Mouse (Mus musculus): ENCODE measurements around the gene Ager.

The Ager gene

DNA sequence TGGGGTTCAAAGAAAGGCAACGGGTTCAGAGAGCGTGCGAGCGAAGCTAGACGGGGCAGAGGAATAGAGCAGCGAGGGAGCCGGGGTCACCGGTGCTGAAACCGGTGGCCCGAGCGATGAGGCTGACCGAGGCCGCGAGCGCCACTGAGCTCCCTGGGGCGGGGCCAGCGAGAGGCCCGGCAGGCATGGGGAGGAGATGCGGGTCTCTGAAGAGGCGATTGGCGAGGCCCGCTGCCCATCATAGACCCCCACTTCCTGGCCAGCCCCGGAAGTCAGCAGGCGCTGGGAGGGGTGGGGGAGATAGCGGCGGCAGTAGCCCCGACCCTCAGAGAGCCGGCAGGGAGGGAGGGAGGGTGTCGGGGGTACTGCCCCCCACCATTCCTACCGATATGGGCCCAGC, 7.9 kb downstream of the Ager start:
- peak; percentile 96 for DNase-seq

GRCm38 (mm10) chr17:34606186-34607039, 8.8 kb downstream of the Ager start:
- DNase-seq, result peak; percentile 48

DNA sequence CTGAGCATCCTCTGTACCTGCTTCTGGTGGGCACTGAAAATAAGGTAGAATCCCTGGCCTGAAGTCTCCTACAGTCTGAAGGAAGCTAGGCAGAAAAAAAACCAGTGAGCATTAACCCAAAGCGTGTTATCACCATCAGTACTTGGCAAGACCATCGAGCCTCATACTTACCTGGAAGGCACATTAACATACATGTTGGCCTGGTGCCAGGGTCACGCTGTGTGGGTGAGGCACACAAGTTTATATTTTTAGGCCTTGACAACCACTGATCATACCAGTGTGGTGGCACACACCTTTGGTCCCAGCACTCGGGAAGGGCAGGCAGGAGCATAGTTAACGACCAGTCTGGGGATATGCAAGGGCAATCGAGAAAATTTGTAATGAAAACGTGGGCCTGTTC, 10.3 kb downstream of the Ager start:
- DNase-seq, result no peak

DNA sequence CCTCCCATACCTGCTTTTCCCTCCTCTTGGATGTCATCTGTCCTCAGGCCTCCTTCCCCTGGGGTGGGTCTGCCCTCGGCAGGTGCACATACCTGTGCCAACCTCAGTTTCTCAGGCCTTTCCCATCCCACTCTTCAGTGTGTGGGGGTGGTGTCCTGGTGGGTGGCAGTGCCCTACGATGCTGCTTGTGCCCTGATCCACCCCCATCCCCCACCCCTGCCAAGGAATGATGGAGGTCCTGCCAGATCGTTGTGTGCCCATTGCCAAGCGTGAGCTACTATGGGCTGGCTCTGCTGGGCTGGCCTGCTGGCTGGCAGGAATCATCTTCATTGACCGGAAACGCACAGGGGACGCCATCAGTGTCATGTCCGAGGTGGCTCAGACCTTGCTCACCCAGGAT, 13.4 kb downstream of the Ager start:
- DNase-seq, result no peak

- DNase-seq, result no peak
Measured at GRCm38 (mm10) chr17:34613054-34613645, 15.5 kb downstream of the Ager start.

GRCm38 (mm10) chr17:34613830-34614229, 16.2 kb downstream of the Ager start:
- no peak for DNase-seq

DNA sequence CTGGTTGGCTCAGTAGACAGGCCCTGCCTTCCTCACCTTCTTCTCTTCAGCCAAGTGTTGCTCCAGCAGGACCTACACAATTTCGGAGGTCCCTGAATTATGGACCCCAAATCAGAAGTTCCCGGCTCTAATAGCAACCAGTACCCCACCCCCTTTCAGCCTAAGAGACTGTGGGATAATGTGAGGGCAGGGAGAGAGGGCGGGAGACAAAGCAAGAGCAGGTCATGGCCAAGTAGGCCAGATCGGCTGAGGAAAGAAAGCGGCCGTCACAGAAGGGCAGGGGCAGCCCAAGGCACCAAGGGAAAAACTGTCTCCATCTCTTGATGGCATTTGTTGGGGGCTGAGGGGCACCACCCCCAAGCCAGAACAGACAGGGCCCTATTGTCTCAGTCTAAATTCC, 18.2 kb downstream of the Ager start, which contains the start of gene Egfl8:
Gene Egfl8 (minus strand): TSS at position 101 of the 400 bp plus-strand sequence.
- DNase-seq, result no peak

GRCm38 (mm10) chr17:34618999-34619398, 21.3 kb downstream of the Ager start:
- DNase-seq, result peak; percentile 58

- no peak for DNase-seq
Measured at GRCm38 (mm10) chr17:34621006-34621405, 23.3 kb downstream of the Ager start.

- DNase-seq, result no peak
Measured at GRCm38 (mm10) chr17:34623161-34623560, 25.5 kb downstream of the Ager start.

GRCm38 (mm10) chr17:34624981-34625380, 27.3 kb downstream of the Ager start:
- no peak for DNase-seq

GRCm38 (mm10) chr17:34626062-34626772, 28.6 kb downstream of the Ager start:
- no peak for DNase-seq

DNA sequence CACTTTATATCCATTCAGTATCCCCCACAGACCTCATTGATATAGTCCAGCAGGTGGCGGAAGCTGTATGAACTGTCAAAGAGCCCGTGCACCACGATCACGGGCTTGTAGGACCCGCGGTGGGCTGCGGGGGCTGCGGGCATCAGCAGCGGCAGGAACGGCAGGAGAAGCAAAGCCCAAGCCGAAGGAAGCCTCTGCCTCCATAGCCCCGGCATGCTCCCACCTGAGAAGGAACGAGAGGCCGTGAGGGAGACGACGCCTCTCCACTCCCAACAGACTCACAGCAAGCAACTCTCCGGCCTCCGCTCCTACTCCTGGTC, 29.1 kb downstream of the Ager start:
- DNase-seq, result peak; percentile 43

- peak; percentile 84 for DNase-seq
Measured at GRCm38 (mm10) chr17:34627093-34627942, 29.7 kb downstream of the Ager start.

GRCm38 (mm10) chr17:34627943-34628643, 30.4 kb downstream of the Ager start, which contains the start of gene Ppt2:
Gene Ppt2 (minus strand): TSS chr17:34628510.
- peak; percentile 79 for DNase-seq

DNA sequence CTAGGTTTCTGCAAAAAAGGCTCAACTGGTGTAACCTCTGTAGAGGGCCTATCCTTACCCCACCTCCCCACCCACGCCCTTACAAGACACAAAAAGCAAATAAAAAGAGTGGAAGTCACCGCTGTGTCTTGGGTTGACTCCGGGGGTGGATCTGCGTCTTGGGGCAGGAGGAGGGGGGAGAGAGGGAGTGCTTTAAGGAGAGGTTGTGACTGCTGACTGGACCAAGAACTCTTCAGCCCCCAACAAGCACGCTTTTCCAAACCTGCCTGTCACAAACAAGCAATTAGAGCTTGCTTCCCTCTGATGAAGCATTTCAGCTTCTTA, 30.9 kb downstream of the Ager start:
- no peak for DNase-seq

DNA sequence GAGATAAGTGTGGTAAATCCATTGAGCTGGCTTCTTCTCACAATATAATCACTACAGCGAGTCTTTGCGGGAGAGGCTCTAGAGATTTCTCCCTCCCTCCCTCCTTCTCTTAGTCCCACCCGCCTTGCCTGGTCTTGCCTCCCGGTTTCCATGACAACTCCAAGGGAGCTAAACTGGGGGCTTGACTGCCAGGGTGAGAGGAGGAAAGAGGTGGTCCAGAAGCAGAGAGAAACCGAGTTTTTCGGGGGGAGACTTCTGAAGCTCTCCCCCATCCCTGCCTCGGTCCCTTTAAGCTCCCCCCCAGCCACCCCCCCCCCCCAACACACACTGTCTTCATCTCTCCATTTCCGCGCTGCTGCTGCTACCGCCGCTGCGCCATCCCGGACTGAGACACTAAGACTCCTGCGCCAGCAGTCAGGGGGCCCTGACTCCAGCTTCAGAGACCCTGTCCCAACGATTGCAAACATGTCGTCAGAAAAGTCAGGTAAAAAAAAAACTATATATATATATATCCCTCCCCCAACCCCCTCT, 31.6 kb downstream of the Ager start, which contains the start of gene Prrt1:
Gene Prrt1 (plus strand): TSS at position 313 of the 531 bp plus-strand sequence.
- peak; percentile 59 for DNase-seq

DNA sequence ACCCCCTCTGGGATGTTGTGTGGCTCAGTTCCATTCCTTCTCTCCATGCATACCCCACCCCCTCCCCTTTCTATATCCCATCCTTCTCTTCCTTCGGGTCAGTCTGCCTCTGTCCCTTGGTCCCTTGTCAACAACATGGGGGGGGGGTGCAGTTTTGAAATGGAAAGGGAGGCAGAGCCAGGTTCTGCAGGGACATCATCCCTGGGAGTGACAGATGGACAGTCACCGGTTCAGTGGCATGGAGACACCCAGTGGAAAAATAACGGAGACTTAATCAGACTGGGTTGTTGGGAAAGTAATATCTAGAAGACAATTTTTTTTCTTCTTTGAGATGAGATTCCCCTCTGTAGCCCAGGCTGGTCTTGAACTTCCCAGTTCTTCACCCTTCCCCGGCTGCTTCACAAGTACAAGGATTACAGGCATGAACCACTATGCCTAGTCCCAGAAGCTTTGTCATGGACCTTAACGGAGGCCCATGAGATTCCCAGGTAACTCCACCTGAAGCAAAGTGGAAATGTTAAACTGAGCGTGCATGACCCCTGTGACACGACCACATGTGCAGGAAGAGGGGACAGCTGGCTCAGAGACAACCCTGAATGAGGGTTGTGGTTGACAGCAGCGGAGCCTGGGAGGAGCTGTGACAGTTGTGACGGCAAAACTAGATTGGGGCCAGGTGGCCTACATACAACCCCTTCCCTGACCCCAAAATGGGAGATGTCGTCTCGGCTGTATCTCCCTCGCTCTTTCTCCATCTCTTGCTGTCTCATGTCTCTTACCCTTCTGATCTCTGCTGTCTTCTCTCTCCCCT, 32.3 kb downstream of the Ager start:
- peak; percentile 61 for DNase-seq

DNA sequence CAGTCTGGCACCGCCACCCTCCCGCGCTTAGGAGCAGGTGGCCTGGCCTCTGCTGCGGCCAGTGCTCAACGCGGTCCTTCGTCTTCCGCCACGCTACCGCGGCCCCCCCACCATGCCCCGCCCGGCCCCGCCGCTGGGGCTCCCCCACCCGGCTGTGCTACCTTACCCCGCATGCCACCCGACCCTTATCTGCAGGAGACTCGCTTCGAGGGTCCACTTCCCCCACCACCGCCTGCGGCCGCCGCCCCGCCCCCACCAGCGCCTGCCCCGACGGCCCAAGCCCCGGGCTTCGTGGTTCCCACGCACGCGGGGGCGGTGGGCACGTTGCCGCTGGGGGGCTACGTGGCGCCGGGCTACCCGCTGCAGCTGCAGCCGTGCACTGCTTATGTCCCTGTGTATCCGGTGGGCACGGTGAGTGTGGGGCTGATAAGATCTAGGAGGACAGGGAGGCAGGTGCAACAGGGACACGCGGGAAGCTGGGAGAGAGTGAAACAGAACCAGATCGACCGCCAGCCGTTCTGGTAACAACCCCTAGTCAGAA, 33.2 kb downstream of the Ager start:
- peak; percentile 60 for DNase-seq

DNA sequence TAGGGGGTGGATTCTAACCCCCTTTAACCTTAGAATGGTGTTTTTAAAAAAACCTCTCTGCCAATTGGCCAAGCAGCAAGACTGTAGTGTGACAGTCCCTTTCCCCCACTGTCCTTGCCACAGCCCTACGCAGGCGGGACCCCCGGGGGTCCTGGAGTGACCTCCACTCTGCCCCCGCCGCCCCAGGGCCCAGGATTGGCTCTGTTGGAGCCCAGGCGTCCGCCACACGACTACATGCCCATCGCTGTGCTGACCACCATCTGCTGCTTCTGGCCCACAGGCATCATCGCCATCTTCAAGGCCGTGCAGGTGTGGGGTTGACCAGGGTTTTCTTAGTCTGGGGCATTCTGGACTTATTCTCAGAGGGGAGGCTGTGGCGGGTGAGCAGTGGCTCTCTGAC, 34.0 kb downstream of the Ager start:
- DNase-seq, result peak; percentile 65

GRCm38 (mm10) chr17:34632261-34632691, 34.6 kb downstream of the Ager start:
- DNase-seq, result peak; percentile 86

Measured in cerebellum, adult 11 months (tissue).